Mouse (Mus musculus) hindbrain, postnatal 0 days (tissue): ENCODE measurements around the gene Spem2. TPM values are rescaled to one million over a fixed set of nuclear protein-coding genes. Genes with fewer than 3 reads are reported as not detected.

ENCODE experiments used
- ATAC-seq: fragments of 200-750 bp; cut with Nextera tagmentation; 2 replicates; pipeline ENCODE4 v1.8.0; 2017; ENCODE audit warnings: mild to moderate bottlenecking, moderate TSS enrichment, moderate library complexity
- DNase-seq: peaks from one replicate; pipeline ENCODE4 v3.0.0-alpha.2; 2015; ENCODE audit warnings: low spot score
- H3K27ac ChIP-seq: fragments of 300-500 bp; sonication (generic); 2 replicates; pipeline ENCODE4 v1.5.1; 2014; ENCODE audit warnings: mild to moderate bottlenecking
- H3K27me3 ChIP-seq: fragments of 300-500 bp; sonication (generic); 2 replicates; pipeline ENCODE4 v1.6.1; 2014; ENCODE audit warnings: low read length, mixed read lengths; ENCODE audit not compliant: insufficient read depth
- H3K36me3 ChIP-seq: fragments of 300-500 bp; sonication (generic); 2 replicates; pipeline ENCODE4 v1.6.1; 2014; ENCODE audit warnings: low read length, mixed read lengths; ENCODE audit not compliant: insufficient read depth
- H3K4me1 ChIP-seq: fragments of 300-500 bp; sonication (generic); 2 replicates; pipeline ENCODE4 v1.6.1; 2014; ENCODE audit warnings: antibody characterized with exemption, low read length, mixed read lengths; ENCODE audit not compliant: insufficient read depth
- H3K4me2 ChIP-seq: fragments of 300-500 bp; sonication (generic); 2 replicates; pipeline ENCODE4 v1.6.1; 2014; ENCODE audit warnings: low read depth, mild to moderate bottlenecking, low read length, moderate library complexity, mixed read lengths
- H3K4me3 ChIP-seq: fragments of 300-500 bp; sonication (generic); 2 replicates; pipeline ENCODE4 v1.5.1; 2014; ENCODE audit warnings: low read length
- H3K9ac ChIP-seq: fragments of 300-500 bp; sonication (generic); replicated peaks from 2 replicates; pipeline ENCODE4 v1.6.1; 2014; ENCODE audit warnings: mild to moderate bottlenecking, low read length, moderate library complexity, mixed read lengths
- H3K9me3 ChIP-seq: fragments of 300-500 bp; sonication (generic); 2 replicates; pipeline ENCODE4 v1.6.1; 2016; ENCODE audit warnings: low read length, mixed read lengths
- CTCF ChIP-seq: IDR thresholded peaks from 2 replicates; pipeline ENCODE4 v1.5.1; 2016; ENCODE audit warnings: antibody characterized with exemption, control low read depth, low read depth
- WGBS: fragments of 180-500 bp; shearing (Covaris S2); extraction: QIAGEN DNeasy Blood & Tissue Kit; methylation state at CpG from one replicate; pipeline ENCODE4 v1.1.7; 2014; 5-methylcytosine and 5-hydroxymethylcytosine counted together
- polyA plus RNA-seq: library from polyadenylated mRNA; unstranded; fragments of >200 nt; fragmentation: Nextera tagmentation; extraction: Ambion mirVana; gene quantifications from 2 replicates; pipeline ENCODE4 v1.2.1, GENCODE M21; 2015
- total RNA-seq: library from RNA; depleted of rRNA; stranded (reverse); fragments of >200 nt; gene quantifications from 2 replicates; pipeline ENCODE4 v1.2.3, GENCODE M21; 2014

The Spem2 gene
- total and polyA plus RNA-seq, 2 experiments from 2014 or later = not detected

DNA sequence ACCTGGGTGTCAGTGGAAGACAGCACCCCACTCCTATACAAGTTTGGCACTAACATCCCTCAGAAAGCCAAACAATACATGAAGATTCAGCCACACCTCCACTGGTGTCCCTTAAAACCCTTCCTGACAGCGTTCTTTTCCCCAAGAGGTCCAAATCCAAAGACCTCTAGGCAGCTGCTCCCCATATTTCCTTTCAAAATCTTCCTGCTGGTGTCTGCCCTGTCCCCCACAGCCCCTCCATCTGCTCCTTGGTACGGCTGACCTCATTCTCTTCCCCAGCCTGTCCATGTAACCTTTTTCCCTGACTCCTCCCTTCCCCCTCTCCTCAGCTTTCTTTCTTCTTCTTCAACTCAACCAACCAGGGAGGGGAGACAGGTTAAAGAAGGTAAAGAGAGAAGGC is 5.2 kb upstream of the Spem2 start:
- no peak for DNase-seq
- H3K9me3 ChIP-seq = no peaks in the 10 kb centered on the region
- H3K36me3 ChIP-seq = peaks cover 43% of the 10 kb centered on the region
- no peak for TF ChIP-seq CTCF
- no peak overlapping the region for H3K9ac ChIP-seq
- H3K27me3 ChIP-seq = no peaks in the 10 kb centered on the region
- H3K27ac ChIP-seq = no peak overlapping the region
- no peak for ATAC-seq
- H3K4me2 ChIP-seq = no peak overlapping the region
- H3K4me1 ChIP-seq = no peaks in the 10 kb centered on the region
- WGBS = 58% methylated on average over 2 of the region's 2 CpGs
- no peak overlapping the region for H3K4me3 ChIP-seq

DNA sequence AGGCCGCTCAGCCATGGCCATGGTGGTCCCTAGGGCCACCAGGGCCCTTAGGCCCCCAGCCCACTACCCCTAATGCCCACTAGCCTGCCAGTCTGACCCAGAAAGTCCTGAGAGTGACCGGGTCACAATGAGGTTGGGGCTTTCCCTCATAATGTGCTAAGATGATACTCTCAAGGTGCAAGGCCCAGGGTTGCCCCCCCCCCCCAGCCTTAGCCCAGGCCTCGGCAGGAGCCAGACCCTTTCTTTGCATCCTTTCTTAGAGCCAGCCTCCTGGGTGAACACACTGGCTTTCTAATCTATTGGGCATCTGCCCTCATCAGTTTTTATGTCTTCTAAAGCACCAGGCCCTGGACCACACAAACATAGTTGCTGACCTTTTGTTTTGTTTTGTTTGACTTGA is 3.8 kb upstream of the Spem2 start, which contains the start of gene Spem1:
Gene Spem1, minus strand, starts transcription at position 101 of the 400 bp plus-strand sequence.
- TF ChIP-seq CTCF = no peak
- WGBS = 84% methylated on average over 3 of the region's 3 CpGs
- H3K9me3 ChIP-seq = no peaks in the 10 kb centered on the region

DNA sequence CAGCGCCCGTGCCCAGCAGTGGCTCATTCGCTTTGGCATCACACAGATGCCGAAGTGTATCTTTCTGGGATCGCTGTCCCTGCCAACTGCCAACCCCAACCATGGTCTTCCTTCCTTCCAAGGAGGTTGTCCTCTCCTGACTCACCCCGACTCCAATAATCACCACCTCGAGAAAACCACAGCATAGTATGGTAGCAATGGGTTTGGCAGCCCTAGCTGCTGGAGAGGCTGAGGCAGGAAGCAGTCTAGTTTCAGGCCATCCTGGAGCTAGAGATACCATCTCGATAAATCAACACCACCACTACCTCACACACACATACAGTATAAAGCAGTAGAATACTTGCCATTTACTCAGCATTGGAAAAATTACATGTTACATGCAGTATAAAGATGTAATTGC is 606 bp upstream of the Spem2 start:
- H3K27me3 ChIP-seq = no peaks in the 10 kb centered on the region
- ATAC-seq (no peak), DNase-seq (no peak)
- no peaks in the 10 kb centered on the region for H3K9me3 ChIP-seq
- H3K4me3 ChIP-seq = no peak overlapping the region
- no peak overlapping the region for H3K27ac ChIP-seq
- peaks cover 2% of the 10 kb centered on the region; the same call in 1 of the 2 replicates for H3K36me3 ChIP-seq
- no peak for TF ChIP-seq CTCF
- 93% methylated on average over 8 of the region's 8 CpGs for WGBS
- H3K4me1 ChIP-seq = no peaks in the 10 kb centered on the region
- H3K4me2 ChIP-seq = no peak overlapping the region
- no peak overlapping the region for H3K9ac ChIP-seq

More for the DNA sequence above, 3.8 kb upstream of the Spem2 start, which contains the start of gene Spem1:
- ATAC-seq (no peak), DNase-seq (no peak)
- no peak within 1 kb of the TSS for H3K9ac ChIP-seq
- no peaks in the 10 kb centered on the region for H3K4me1 ChIP-seq
- H3K36me3 ChIP-seq = peaks cover 29% of the 10 kb centered on the region
- H3K4me2 ChIP-seq = no peak within 1 kb of the TSS
- no peaks in the 10 kb centered on the region for H3K27me3 ChIP-seq
- H3K4me3 ChIP-seq = no peak within 1 kb of the TSS
- H3K27ac ChIP-seq = no peak within 1 kb of the TSS

DNA sequence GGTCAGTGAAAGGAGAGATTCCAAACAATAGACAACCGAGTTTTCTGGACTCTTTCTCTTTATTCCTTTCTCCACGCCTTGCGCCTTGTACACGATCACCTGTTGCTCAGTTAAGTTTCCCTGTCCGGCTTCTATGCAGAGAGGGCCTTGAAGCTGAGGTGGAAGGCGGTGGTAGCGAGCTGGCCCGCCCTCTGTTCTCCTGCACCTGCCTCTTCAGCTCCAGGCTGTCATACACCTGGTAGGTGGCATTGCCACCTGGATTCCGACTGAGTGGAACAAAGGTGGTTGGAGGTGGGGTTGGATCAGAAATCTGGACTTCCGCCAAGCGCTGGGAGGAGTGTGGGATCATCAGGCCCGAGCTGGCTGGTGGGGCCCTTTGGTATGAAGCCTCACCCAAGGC is 1.7 kb downstream of the Spem2 start:
- 91% methylated on average over 12 of the region's 12 CpGs for WGBS
- H3K27ac ChIP-seq = no peak overlapping the region
- DNase-seq (no peak), ATAC-seq (no peak)
- H3K9me3 ChIP-seq = no peaks in the 10 kb centered on the region
- H3K27me3 ChIP-seq = no peaks in the 10 kb centered on the region
- no peak overlapping the region for H3K4me3 ChIP-seq
- H3K4me1 ChIP-seq = no peaks in the 10 kb centered on the region
- no peaks in the 10 kb centered on the region for H3K36me3 ChIP-seq
- no peak overlapping the region for H3K4me2 ChIP-seq
- H3K9ac ChIP-seq = no peak overlapping the region
- no peak for TF ChIP-seq CTCF

DNA sequence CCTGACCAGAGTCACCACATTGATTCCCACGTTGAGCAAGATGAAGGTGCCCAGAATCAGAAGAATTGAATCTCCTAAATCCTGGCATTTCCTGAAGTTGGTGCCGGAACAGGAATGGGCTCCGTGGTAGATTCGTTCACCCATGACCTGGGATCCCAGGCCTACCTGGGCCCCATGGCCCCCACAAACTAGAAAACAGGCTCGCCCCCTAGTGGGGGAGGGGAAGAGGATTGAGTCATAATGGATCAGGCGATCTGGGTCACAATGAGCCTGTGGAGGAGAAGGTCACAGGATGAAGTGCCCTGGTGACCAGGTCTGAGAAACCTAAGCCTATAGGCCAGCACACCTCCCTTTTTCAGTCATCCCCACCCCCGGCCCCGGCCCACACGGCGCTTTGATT is 3.1 kb downstream of the Spem2 start, which contains the start of gene Gm39566:
Gene Gm39566, minus strand, starts transcription at position 144 of the 400 bp plus-strand sequence.
- no peaks in the 10 kb centered on the region for H3K27me3 ChIP-seq
- no peak for DNase-seq
- no peak within 1 kb of the TSS for H3K4me3 ChIP-seq
- H3K9ac ChIP-seq = no peak within 1 kb of the TSS
- no peak within 1 kb of the TSS for H3K4me2 ChIP-seq
- TF ChIP-seq CTCF = no peak
- no peak within 1 kb of the TSS for H3K27ac ChIP-seq
- 63% methylated on average over 10 of the region's 10 CpGs for WGBS
- no peaks in the 10 kb centered on the region for H3K9me3 ChIP-seq
- no peaks in the 10 kb centered on the region for H3K36me3 ChIP-seq
- no peak for ATAC-seq
- no peaks in the 10 kb centered on the region for H3K4me1 ChIP-seq

DNA sequence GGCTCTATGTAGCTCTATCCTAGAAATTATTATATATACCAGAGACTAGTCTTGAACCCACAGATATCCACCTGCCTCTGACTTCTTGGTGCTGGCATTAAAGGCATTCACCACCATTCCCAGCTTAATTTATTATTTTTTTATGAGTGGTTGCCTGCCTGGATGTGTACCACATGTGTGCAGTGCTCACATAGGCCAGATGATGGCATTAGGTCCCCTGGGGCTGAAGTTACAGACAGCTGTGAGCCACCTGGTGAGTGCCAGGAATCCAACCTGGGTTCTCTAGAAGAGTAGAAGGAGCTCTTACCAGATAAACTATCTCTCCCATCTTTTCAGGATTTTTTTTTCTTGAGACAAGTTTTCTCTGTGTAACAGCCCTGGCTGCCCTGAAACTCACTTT is 8.0 kb downstream of the Spem2 start:
- Histone ChIP-seq H3K4me2 (no peak overlapping the region), H3K9ac (no peak overlapping the region), H3K4me3 (no peak overlapping the region), H3K27me3 (peaks cover 10% of the 10 kb centered on the region; the same call in 1 of the 2 replicates), H3K27ac (no peak overlapping the region), H3K4me1 (no peaks in the 10 kb centered on the region), H3K36me3 (no peaks in the 10 kb centered on the region), H3K9me3 (no peaks in the 10 kb centered on the region)
- ATAC-seq (no peak), DNase-seq (no peak)
- TF ChIP-seq CTCF = no peak

DNA sequence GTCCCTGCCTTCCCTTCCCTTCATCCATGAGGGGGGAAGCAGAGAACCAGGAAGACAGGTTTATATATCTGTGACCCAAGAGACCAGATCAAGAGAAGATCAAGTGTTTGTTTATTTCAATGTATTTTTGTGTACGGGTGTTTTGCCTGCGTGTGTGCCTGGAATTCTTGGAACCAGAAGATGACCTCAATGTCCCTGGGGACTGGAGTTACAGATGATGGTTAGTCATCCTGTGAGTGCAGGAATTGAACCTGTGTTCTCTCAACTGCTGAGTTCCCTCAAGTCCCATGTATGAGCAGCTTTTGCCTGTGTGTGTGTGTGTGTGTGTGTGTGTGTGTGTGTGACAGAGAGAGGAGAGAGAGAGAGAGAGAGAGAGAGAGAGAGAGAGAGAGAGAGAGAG is 10.6 kb downstream of the Spem2 start:
- Histone ChIP-seq H3K4me3 (no peak overlapping the region), H3K4me2 (no peak overlapping the region), H3K27ac (no peak overlapping the region), H3K27me3 (peaks cover 20% of the 10 kb centered on the region), H3K36me3 (no peaks in the 10 kb centered on the region), H3K4me1 (peaks cover 15% of the 10 kb centered on the region), H3K9ac (no peak overlapping the region), H3K9me3 (no peaks in the 10 kb centered on the region)
- no peak for DNase-seq
- no peak for ATAC-seq
- no peak for TF ChIP-seq CTCF
- WGBS = 82% methylated on average over 2 of the region's 2 CpGs
